Mouse (Mus musculus) brain, adult 2 months (tissue): ENCODE results near the gene Rilp.
A peak's percentile ranks its signal among the peaks of the same experiment; 100 is the strongest.

ENCODE experiments used
- DNase-seq: peaks from one replicate; pipeline ENCODE4 v3.0.0; 2011; ENCODE audit warnings: low read depth, low spot score

The Rilp gene

GRCm38 (mm10) chr11:75494296-75495049 lies 15.4 kb upstream of the Rilp start:
- DNase-seq, result no peak

- DNase-seq, result no peak
Measured at GRCm38 (mm10) chr11:75498126-75498525, 11.8 kb upstream of the Rilp start.

GRCm38 (mm10) chr11:75508162-75508561 lies 1.7 kb upstream of the Rilp start:
- DNase-seq, result no peak

- no peak for DNase-seq
Measured at GRCm38 (mm10) chr11:75508904-75509303, 990 bp upstream of the Rilp start.

- peak; percentile 97 for DNase-seq
Measured at GRCm38 (mm10) chr11:75510627-75510993, 716 bp downstream of the Rilp start.

GRCm38 (mm10) chr11:75511213-75511612 lies 1.3 kb downstream of the Rilp start:
- peak; percentile 47 for DNase-seq

GRCm38 (mm10) chr11:75512301-75513018 lies 2.6 kb downstream of the Rilp start:
- DNase-seq, result no peak

- no peak for DNase-seq
Measured at GRCm38 (mm10) chr11:75513336-75513735, 3.4 kb downstream of the Rilp start, which contains the start of gene Scarf1. Gene Scarf1 (plus strand): TSS chr11:75513540.

- no peak for DNase-seq
Measured at GRCm38 (mm10) chr11:75515186-75515585, 5.3 kb downstream of the Rilp start.

GRCm38 (mm10) chr11:75519834-75520633 lies 10.1 kb downstream of the Rilp start:
- DNase-seq, result peak; percentile 71

- DNase-seq, result no peak
Measured at GRCm38 (mm10) chr11:75521609-75522008, 11.7 kb downstream of the Rilp start.

- no peak for DNase-seq
Measured at GRCm38 (mm10) chr11:75522793-75523192, 12.9 kb downstream of the Rilp start.

GRCm38 (mm10) chr11:75525531-75526125 lies 15.7 kb downstream of the Rilp start:
- peak; percentile 77 for DNase-seq

GRCm38 (mm10) chr11:75526943-75527342 lies 17.0 kb downstream of the Rilp start:
- DNase-seq, result no peak

GRCm38 (mm10) chr11:75529771-75530170 lies 19.9 kb downstream of the Rilp start:
- DNase-seq, result no peak

- DNase-seq, result peak; percentile 94
Measured at GRCm38 (mm10) chr11:75530325-75530724, 20.4 kb downstream of the Rilp start.

- DNase-seq, result no peak
Measured at GRCm38 (mm10) chr11:75530845-75531373, 21.0 kb downstream of the Rilp start.

- peak; percentile 99 for DNase-seq
Measured at GRCm38 (mm10) chr11:75531469-75532242, 21.8 kb downstream of the Rilp start, which contains the start of gene Slc43a2. Gene Slc43a2 (plus strand): TSS chr11:75531694.

- DNase-seq, result peak; percentile 88
Measured at GRCm38 (mm10) chr11:75532340-75533277, 22.7 kb downstream of the Rilp start.
